Mouse (Mus musculus): ENCODE measurements at regions not wholly inside any gene's neighbourhood (a gene's known extent, or its start where the extent isn't known, plus 50 kb on each side); places are given as distances from the start of the nearest gene placed in this dataset.

DNA sequence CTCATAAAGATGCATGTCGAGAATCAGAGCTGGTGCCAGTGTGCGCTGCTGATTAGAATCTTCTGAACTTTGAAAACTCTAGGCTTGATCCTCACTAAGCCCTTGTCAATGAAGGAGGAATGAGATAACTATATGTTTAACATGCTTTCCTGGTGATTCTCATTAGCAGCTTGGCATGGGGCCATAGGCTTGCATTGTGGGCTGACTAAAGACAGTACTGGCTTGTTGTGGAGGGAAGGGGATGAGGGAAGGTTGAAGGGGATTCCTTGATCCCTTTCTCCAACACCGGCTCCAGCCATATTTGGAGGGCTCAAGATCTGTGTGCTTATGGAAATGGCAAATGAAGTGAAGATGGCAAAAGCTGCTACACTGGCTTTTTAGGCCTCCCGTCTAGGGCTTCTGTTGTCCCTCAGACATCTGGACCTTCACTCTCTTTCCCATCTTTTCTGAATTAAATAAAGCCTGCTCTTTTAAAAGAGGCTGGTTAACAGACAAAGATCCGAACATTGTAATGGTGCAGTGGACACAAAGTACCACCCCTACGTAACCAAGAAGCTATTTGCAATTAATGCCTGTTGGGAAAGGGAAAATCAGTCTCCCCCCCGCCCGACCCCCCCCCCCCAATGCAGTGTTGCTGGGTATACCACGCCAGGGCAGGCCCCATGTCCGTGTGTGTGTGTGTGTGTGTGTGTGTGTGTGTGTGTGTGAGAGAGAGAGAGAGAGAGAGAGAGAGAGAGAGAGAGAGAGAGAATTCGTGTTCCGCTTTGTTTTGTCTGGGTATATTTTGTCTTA lies 129.9 kb upstream of the Tex13c2 start:
- TF ChIP-seq CTCF (IDR thresholded peaks at IDR 0.05; ENCODE audit: control insufficient read depth, insufficient read depth, low read length) (no peak), POLR2A (IDR thresholded peaks at IDR 0.05; ENCODE audit: borderline replicate concordance, control insufficient read depth, low read depth, low read length) (no peak)

All from bone marrow, adult 2 months (tissue).